Mouse (Mus musculus) hindbrain, postnatal 0 days (tissue): ENCODE results near the gene Slc13a5. TPM values are rescaled to one million over a fixed set of nuclear protein-coding genes. Genes with fewer than 3 reads are reported as not detected.
A peak's percentile ranks its signal among the peaks of the same experiment; 100 is the strongest.

ENCODE experiments used
- ATAC-seq: fragments of 200-750 bp; cut with Nextera tagmentation; 2 replicates; pipeline ENCODE4 v1.8.0; 2017; ENCODE audit warnings: mild to moderate bottlenecking, moderate TSS enrichment, moderate library complexity
- DNase-seq: peaks from one replicate; pipeline ENCODE4 v3.0.0-alpha.2; 2015; ENCODE audit warnings: low spot score
- H3K27ac ChIP-seq: fragments of 300-500 bp; sonication (generic); 2 replicates; pipeline ENCODE4 v1.5.1; 2014; ENCODE audit warnings: mild to moderate bottlenecking
- H3K27me3 ChIP-seq: fragments of 300-500 bp; sonication (generic); 2 replicates; pipeline ENCODE4 v1.6.1; 2014; ENCODE audit warnings: low read length, mixed read lengths; ENCODE audit not compliant: insufficient read depth
- H3K36me3 ChIP-seq: fragments of 300-500 bp; sonication (generic); 2 replicates; pipeline ENCODE4 v1.6.1; 2014; ENCODE audit warnings: low read length, mixed read lengths; ENCODE audit not compliant: insufficient read depth
- H3K4me1 ChIP-seq: fragments of 300-500 bp; sonication (generic); 2 replicates; pipeline ENCODE4 v1.6.1; 2014; ENCODE audit warnings: antibody characterized with exemption, low read length, mixed read lengths; ENCODE audit not compliant: insufficient read depth
- H3K4me2 ChIP-seq: fragments of 300-500 bp; sonication (generic); 2 replicates; pipeline ENCODE4 v1.6.1; 2014; ENCODE audit warnings: low read depth, mild to moderate bottlenecking, low read length, moderate library complexity, mixed read lengths
- H3K4me3 ChIP-seq: fragments of 300-500 bp; sonication (generic); 2 replicates; pipeline ENCODE4 v1.5.1; 2014; ENCODE audit warnings: low read length
- H3K9ac ChIP-seq: fragments of 300-500 bp; sonication (generic); replicated peaks from 2 replicates; pipeline ENCODE4 v1.6.1; 2014; ENCODE audit warnings: mild to moderate bottlenecking, low read length, moderate library complexity, mixed read lengths
- H3K9me3 ChIP-seq: fragments of 300-500 bp; sonication (generic); 2 replicates; pipeline ENCODE4 v1.6.1; 2016; ENCODE audit warnings: low read length, mixed read lengths
- CTCF ChIP-seq: IDR thresholded peaks from 2 replicates; pipeline ENCODE4 v1.5.1; 2016; ENCODE audit warnings: antibody characterized with exemption, control low read depth, low read depth
- WGBS: fragments of 180-500 bp; shearing (Covaris S2); extraction: QIAGEN DNeasy Blood & Tissue Kit; methylation state at CpG from one replicate; pipeline ENCODE4 v1.1.7; 2014; 5-methylcytosine and 5-hydroxymethylcytosine counted together
- polyA plus RNA-seq: library from polyadenylated mRNA; unstranded; fragments of >200 nt; fragmentation: Nextera tagmentation; extraction: Ambion mirVana; gene quantifications from 2 replicates; pipeline ENCODE4 v1.2.1, GENCODE M21; 2015
- total RNA-seq: library from RNA; depleted of rRNA; stranded (reverse); fragments of >200 nt; gene quantifications from 2 replicates; pipeline ENCODE4 v1.2.3, GENCODE M21; 2014

The Slc13a5 gene
- total and polyA plus RNA-seq, 2 experiments from 2014 or later, result 7.5 to 8.1 TPM

- no peak for TF ChIP-seq CTCF
- WGBS, result 59% methylated on average over 7 of the region's 7 CpGs
- H3K9me3 ChIP-seq, result no peaks in the 10 kb centered on the region
- H3K4me2 ChIP-seq, result peak overlapping the region; percentile 43
- H3K9ac ChIP-seq, result no peak overlapping the region
- ATAC-seq (no peak), DNase-seq (peak; percentile 15)
- no peak overlapping the region for H3K27ac ChIP-seq
- no peaks in the 10 kb centered on the region for H3K36me3 ChIP-seq
- H3K4me3 ChIP-seq, result 0 out of 2 replicates have a peak overlapping the region, but pooled peaks have one; percentile 14
- no peaks in the 10 kb centered on the region; the same call in 1 of the 2 replicates for H3K4me1 ChIP-seq
- H3K27me3 ChIP-seq, result no peaks in the 10 kb centered on the region
These were observed 35.2 kb upstream of the Slc13a5 start for GRCm38 (mm10) chr11:72302230-72302629.

- Histone ChIP-seq H3K9me3 (no peaks in the 10 kb centered on the region), H3K4me2 (peak within 1 kb of the TSS; percentile 43), H3K27ac (peak within 1 kb of the TSS; percentile 48; the same call in 1 of the 2 replicates), H3K4me1 (no peaks in the 10 kb centered on the region; the same call in 1 of the 2 replicates), H3K4me3 (peak within 1 kb of the TSS; percentile 14; the same call in 1 of the 2 replicates), H3K36me3 (no peaks in the 10 kb centered on the region), H3K27me3 (no peaks in the 10 kb centered on the region), H3K9ac (no peak within 1 kb of the TSS)
- DNase-seq, result peak; percentile 26
- no peak for TF ChIP-seq CTCF
- no peak for ATAC-seq
- 29% methylated on average over 6 of the region's 6 CpGs for WGBS
These were observed 34.3 kb upstream of the Slc13a5 start, which contains the start of gene Xaf1 for GRCm38 (mm10) chr11:72301334-72301733. Gene Xaf1, plus strand, starts transcription at chr11:72301629.

GRCm38 (mm10) chr11:72293116-72293515, 26.1 kb upstream of the Slc13a5 start:
- no peak overlapping the region for H3K4me2 ChIP-seq
- DNase-seq, result no peak

GRCm38 (mm10) chr11:72287543-72287942, 20.5 kb upstream of the Slc13a5 start:
- no peaks in the 10 kb centered on the region for H3K9me3 ChIP-seq
- H3K27ac ChIP-seq, result no peak overlapping the region
- TF ChIP-seq CTCF, result no peak
- H3K9ac ChIP-seq, result no peak overlapping the region
- WGBS, result 82% methylated on average over 3 of the region's 3 CpGs
- no peaks in the 10 kb centered on the region for H3K27me3 ChIP-seq
- no peaks in the 10 kb centered on the region for H3K36me3 ChIP-seq
- H3K4me3 ChIP-seq, result no peak overlapping the region
- no peaks in the 10 kb centered on the region for H3K4me1 ChIP-seq
- ATAC-seq (no peak), DNase-seq (no peak)
- H3K4me2 ChIP-seq, result no peak overlapping the region

More at GRCm38 (mm10) chr11:72293116-72293515, 26.1 kb upstream of the Slc13a5 start:
- 73% methylated on average over 2 of the region's 2 CpGs for WGBS
- H3K27me3 ChIP-seq, result no peaks in the 10 kb centered on the region
- no peaks in the 10 kb centered on the region for H3K4me1 ChIP-seq
- TF ChIP-seq CTCF, result no peak
- no peak overlapping the region for H3K9ac ChIP-seq
- H3K36me3 ChIP-seq, result no peaks in the 10 kb centered on the region
- ATAC-seq, result no peak
- H3K9me3 ChIP-seq, result no peaks in the 10 kb centered on the region
- no peak overlapping the region for H3K4me3 ChIP-seq
- no peak overlapping the region for H3K27ac ChIP-seq

GRCm38 (mm10) chr11:72287126-72287525, 20.1 kb upstream of the Slc13a5 start:
- 92% methylated on average over 2 of the region's 2 CpGs for WGBS
- H3K27me3 ChIP-seq, result no peaks in the 10 kb centered on the region
- no peak for TF ChIP-seq CTCF
- no peaks in the 10 kb centered on the region for H3K36me3 ChIP-seq
- DNase-seq, result no peak
- no peaks in the 10 kb centered on the region for H3K4me1 ChIP-seq
- no peaks in the 10 kb centered on the region for H3K9me3 ChIP-seq
- H3K9ac ChIP-seq, result no peak overlapping the region
- no peak for ATAC-seq
- no peak overlapping the region for H3K4me3 ChIP-seq
- no peak overlapping the region for H3K4me2 ChIP-seq
- no peak overlapping the region for H3K27ac ChIP-seq

GRCm38 (mm10) chr11:72286651-72287050, 19.6 kb upstream of the Slc13a5 start:
- no peaks in the 10 kb centered on the region for H3K27me3 ChIP-seq
- 87% methylated on average over 3 of the region's 3 CpGs for WGBS
- H3K9ac ChIP-seq, result no peak overlapping the region
- no peak overlapping the region for H3K4me2 ChIP-seq
- H3K4me3 ChIP-seq, result no peak overlapping the region
- TF ChIP-seq CTCF, result no peak
- H3K9me3 ChIP-seq, result no peaks in the 10 kb centered on the region
- no peak overlapping the region for H3K27ac ChIP-seq
- H3K4me1 ChIP-seq, result no peaks in the 10 kb centered on the region
- H3K36me3 ChIP-seq, result no peaks in the 10 kb centered on the region
- DNase-seq, result no peak
- no peak for ATAC-seq

- no peaks in the 10 kb centered on the region for H3K4me1 ChIP-seq
- H3K9ac ChIP-seq, result no peak overlapping the region
- DNase-seq, result no peak
- no peak overlapping the region for H3K27ac ChIP-seq
- H3K4me2 ChIP-seq, result no peak overlapping the region
- H3K36me3 ChIP-seq, result no peaks in the 10 kb centered on the region
- no peak overlapping the region for H3K4me3 ChIP-seq
- no peak for ATAC-seq
- WGBS, result 76% methylated on average over 6 of the region's 6 CpGs
- H3K27me3 ChIP-seq, result no peaks in the 10 kb centered on the region
- H3K9me3 ChIP-seq, result no peaks in the 10 kb centered on the region
- no peak for TF ChIP-seq CTCF
These were observed 19.0 kb upstream of the Slc13a5 start for GRCm38 (mm10) chr11:72285971-72286480.
